Mouse (Mus musculus): ENCODE data around the gene Sh2b2.
A peak's percentile ranks its signal among the peaks of the same experiment; 100 is the strongest.

GRCm38 (mm10) chr5:136170512-136171362 lies 75.6 kb downstream of the Sh2b2 start, which contains the start of gene Orai2:
- TF ChIP-seq CTCF (IDR thresholded peaks at IDR 0.05; ENCODE audit: borderline replicate concordance, insufficient read depth, low read length) (no peak), POLR2A (IDR thresholded peaks at IDR 0.05; ENCODE audit: low read depth, low read length) (peak; percentile 56)
